Mouse (Mus musculus): ENCODE results near the gene Zfp979.
"Not testable (repeated sequence)": the region's sequence is repeated elsewhere in the genome, so short reads cannot be mapped to it uniquely, and the experiment has no call there.

Zfp979 gene

GRCm38 (mm10) chr4:147642413-147642812 is at the start of gene Zfp979:
TSS of gene Zfp979 (minus strand) at chr4:147642513.
- not testable (repeated sequence) for DNase-seq (ENCODE audit: low read depth, low spot score)

- not testable (repeated sequence) for DNase-seq (ENCODE audit: low read depth, low spot score)
Observed at GRCm38 (mm10) chr4:147655245-147655644, 12.9 kb upstream of the Zfp979 start.

DNA sequence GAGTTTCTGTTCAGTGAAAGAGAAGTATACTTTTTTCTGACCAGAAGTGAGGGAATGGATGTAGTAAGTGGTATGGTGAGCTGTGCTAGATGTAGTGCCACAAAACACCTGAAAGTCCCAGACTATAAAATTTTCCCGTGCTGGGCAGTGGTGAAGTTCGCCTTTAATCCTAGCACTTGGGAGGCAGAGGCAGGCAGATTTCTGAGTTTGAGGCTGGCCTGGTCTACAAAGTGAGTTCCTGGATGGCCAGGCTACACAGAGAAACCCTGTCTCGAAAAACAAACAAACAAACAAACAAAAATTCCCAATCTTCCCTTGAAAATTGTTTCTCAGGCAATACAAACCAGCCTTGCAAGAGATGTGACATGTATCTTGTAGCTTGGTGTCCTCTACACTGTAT is 5.1 kb upstream of the Zfp979 start:
- DNase-seq (ENCODE audit: low read depth, low spot score), result not testable (repeated sequence)

DNA sequence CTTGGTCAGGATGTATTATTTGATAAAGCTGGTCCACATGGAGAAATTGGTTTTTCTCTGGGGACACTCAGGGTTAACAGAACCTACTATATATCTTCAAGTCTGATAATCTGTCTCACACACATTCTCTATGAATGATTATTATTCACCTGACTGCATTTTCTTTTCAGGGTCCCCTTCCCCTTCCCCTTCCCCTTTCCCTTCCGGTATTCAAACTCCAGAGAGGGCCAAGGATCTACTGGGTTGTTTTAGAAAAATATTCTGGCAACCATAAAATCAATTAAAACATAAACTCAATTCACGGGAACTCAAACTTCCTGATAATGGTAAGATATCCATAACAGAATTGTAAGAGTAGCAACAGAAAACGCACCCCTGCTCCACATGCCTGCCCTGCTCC is 381 bp downstream of the Zfp979 start:
- DNase-seq (ENCODE audit: low read depth, low spot score), result not testable (repeated sequence)

DNA sequence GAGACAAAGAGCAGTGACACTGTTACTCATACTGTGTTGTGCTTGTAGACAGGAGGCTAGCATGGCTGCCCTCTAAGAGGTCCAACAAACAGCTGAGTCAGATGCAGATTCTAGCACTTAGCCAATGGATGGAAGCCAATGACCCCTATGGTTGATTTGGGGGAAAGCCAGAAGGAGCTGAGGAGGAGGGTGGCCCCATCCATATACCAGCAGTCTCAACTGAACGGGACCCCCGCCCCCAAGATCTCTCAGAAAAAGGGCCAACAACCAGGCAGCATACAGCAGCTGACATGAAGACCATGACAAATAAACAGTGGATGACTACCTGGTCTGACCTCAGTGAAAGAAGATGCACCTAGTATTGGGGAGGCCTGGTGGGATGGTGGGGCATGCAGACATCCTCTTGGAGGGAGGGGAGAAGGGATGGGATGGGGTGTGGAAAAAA is 8.5 kb downstream of the Zfp979 start:
- not testable (repeated sequence) for DNase-seq (ENCODE audit: low read depth, low spot score)

- not testable (repeated sequence) for DNase-seq (ENCODE audit: low read depth, low spot score)
Observed at GRCm38 (mm10) chr4:147606511-147606910, 35.8 kb downstream of the Zfp979 start.

GRCm38 (mm10) chr4:147605521-147605920 is 36.8 kb downstream of the Zfp979 start:
- DNase-seq (ENCODE audit: low read depth, low spot score), result no peak

- no peak for DNase-seq (ENCODE audit: low read depth, low spot score)
Observed at GRCm38 (mm10) chr4:147603806-147604205, 38.5 kb downstream of the Zfp979 start.

DNA sequence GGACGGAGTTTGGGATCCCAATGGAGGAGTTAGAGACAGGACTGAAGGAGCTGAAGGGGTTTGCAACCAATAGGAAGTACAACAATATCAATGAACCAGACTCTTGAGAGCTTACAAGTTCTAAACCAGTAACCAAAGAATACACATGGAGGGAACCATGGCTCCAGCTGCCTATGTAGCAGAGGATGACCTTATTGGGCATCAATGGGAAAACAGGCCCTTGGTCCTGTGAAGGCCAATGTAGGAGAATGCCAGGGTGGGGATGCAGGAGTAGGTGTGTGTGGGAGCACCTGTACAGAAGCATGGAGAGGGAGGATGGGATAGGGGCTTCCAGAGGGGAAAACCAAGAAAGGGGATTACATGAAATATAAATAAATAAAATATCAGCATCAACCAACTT is 40.4 kb downstream of the Zfp979 start:
- no peak for DNase-seq (ENCODE audit: low read depth, low spot score)

DNA sequence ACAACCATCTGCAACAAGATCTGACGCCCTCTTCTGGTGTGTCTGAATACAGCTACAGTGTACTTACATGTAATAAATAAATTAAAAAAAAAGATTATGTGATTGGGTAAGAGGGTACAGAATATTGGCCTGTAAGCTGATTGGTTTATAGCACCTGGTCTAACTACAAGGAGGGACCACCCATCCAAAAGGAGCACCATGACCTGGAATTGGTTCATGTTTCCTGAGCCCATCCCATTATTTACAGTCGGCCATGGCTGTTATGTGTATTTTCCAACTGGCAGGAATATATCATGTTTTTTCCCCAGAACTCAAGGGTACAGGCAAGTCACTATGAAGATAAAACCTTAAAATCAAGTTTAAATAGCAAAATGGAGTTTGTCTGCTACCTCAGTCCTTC is 43.5 kb downstream of the Zfp979 start:
- DNase-seq (ENCODE audit: low read depth, low spot score), result no peak

DNA sequence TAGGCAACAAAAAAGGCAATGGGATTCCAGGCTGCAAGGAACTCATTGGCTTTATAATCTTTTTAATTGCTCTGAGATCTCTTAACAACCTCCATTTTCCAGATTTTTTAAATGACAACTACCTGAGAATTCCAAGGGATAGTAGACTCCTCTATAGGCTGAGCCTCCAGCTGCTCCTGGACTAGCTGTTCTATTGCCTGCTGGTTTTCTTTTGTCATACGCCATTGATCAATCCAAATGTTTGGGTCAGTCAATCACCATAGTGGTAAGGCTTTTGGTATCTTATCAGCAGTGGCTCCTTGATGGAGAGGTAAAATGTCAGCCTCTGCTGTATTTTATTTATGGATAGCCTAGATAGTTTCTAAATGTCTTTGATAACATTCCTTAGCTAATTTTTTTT is 44.6 kb downstream of the Zfp979 start:
- DNase-seq (ENCODE audit: low read depth, low spot score), result no peak

DNA sequence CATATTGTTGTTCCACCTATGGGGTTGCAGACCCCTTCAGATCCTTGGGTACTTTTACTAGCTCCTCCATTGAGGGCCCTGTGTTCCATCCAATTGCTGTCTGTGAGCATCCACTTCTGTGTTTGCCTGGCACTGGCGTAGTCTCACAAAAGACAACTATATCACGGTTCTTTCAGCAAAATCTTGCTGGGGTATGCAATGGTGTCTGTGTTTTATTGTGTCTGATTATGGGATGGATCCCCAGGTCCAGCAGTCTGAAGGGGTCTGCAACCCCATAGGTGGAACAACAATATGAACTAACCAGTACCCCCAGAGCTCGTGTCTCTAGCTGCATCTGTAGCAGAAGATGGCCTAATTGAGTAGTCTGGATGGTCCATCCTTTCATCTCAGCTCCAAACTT is 47.7 kb downstream of the Zfp979 start:
- not testable (repeated sequence) for DNase-seq (ENCODE audit: low read depth, low spot score)

- DNase-seq (ENCODE audit: low read depth, low spot score), result no peak
Observed at GRCm38 (mm10) chr4:147586511-147587473, 55.5 kb downstream of the Zfp979 start.

- DNase-seq (ENCODE audit: low read depth, low spot score), result not testable (repeated sequence)
Observed at GRCm38 (mm10) chr4:147579371-147579770, 62.9 kb downstream of the Zfp979 start.

GRCm38 (mm10) chr4:147571156-147571555 is 71.2 kb downstream of the Zfp979 start:
- DNase-seq (ENCODE audit: low read depth, low spot score), result not testable (repeated sequence)

DNA sequence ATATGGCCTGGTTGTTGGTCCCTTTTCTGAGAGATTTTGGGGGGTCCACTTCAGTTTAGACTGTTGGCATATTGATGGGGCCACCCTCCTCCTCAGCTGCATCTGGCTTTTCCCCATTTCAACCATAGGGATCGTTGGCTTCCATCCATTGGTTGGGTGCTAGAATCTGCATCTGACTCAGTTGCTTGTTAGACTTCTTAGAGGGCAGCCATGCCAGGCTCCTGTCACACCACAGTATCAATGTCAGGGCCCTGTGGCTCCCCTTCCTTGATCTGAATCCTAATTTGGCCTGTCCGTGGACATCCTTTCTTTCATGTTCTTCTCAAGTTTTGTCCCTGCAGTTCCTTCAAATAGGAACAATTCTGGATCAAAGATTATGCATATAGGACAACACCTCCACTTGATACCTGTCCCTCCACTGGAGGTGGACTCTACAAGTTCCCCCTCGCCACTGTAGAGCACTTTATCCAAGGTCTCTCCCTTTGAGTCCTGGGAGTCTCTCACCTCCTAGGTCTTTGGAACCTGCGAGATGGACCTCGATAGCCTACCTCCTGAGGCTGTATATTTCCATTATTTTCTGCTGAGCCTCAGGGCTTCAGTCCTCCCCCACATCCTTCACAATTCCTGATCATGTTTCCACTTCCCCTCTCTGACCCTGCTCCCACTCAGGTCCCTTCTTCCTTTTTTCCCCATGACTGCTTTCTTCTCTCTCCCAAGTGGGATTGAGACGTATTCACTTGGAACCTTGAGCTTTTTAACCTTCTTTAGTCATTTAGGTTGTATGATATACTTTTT is 76.7 kb downstream of the Zfp979 start:
- no peak for DNase-seq (ENCODE audit: low read depth, low spot score)

Data from c-Kit-negative CD71-positive TER-119-positive erythroid progenitor cells, embryonic 14.5 days (primary cell).